Mouse (Mus musculus): ENCODE data around the gene St3gal5.

The St3gal5 gene

DNA sequence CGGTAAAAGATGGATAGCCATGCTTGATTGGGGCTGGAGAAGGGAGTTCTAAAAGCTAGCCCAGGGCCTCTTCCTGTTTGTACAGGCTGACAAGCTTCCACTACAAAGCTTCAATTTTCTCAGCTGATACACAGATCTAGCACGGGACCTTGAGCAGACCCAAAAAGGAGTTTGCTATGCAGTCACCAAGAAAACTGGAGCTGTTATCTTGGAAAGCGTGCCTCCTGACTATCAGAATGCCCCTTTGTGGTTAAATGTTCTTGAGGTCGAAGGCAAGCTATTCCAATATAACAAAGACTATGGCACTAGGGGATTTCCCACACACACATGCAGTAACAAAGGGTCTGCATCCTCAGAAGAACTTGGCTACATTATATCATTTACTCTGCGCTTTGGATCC is 1.2 kb upstream of the St3gal5 start:
- ATAC-seq (ENCODE audit: insufficient number of reproducible peaks, low FRiP score, low TSS enrichment): no peak

DNA sequence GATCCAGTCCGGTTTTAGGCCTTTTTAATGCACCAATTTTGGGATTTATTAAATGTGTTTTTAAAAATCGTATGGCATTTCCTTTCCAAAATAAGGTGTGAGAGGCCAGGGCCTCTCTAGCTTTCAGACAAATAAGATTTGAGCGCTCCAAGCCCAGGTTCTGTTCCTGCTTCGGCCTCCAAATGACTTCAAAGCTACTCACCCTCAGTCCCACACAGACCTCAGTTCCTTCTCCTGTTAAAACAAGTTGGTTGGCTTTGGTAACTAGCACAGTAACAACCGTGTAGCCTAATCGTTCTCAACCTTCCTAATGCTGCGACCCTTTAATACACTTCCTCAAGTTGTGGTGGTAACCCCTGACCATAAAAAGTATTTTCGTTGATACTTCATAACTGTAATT is 723 bp upstream of the St3gal5 start:
- ATAC-seq (ENCODE audit: insufficient number of reproducible peaks, low FRiP score, low TSS enrichment): no peak

DNA sequence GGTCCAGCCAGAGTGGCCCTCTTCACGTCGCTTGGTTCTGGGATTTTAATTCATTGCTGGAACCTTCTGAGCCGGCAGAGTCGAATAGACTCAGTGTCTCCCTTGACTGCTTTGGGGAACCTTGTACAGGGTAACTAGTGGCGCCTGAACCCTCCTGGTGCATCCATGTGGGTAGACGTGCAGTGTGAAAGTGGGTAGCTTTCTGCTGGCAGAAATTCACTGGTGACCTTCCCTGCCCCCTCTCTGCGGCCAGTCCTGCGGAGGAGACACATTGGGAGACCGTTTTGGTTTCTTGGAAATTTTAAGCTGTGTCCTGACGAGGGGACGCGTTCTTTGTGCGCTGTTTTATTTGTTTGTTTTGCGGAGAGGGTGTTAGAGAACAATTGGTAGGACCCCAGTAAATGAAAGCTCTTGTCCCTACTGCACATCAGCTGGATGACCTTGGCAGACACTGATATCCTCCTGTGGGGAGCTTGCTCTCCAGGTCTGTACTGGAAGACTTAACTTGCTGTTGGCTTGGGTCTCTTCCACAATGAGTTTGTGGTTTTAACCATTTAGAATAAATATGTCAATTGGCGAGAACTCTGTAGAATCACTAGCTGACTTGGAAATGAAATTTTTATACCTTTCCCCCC is 746 bp downstream of the St3gal5 start:
- peak; percentile 17; the same call in 1 of the 2 replicates for ATAC-seq (ENCODE audit: insufficient number of reproducible peaks, low FRiP score, low TSS enrichment)

DNA sequence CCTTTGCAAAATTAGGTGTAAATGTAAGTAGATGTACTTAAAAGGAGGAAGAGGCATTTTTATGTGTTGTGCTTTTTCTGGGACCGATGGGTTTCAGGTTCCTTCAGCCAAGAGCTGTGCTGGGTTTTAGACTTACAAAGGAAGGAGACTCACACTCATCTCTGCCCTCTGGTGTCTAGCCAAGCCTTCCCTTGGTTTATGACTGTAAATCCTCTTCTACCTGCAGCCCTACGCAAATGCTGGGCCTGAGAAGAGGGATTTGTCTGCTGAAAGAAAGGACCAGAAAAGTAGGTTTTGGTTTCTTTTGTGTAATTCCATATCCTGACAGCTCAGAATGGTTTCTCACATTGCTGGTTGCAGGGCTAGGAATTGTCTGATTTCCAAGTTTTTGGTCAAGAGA is 1.3 kb downstream of the St3gal5 start:
- no peak for ATAC-seq (ENCODE audit: insufficient number of reproducible peaks, low FRiP score, low TSS enrichment)

DNA sequence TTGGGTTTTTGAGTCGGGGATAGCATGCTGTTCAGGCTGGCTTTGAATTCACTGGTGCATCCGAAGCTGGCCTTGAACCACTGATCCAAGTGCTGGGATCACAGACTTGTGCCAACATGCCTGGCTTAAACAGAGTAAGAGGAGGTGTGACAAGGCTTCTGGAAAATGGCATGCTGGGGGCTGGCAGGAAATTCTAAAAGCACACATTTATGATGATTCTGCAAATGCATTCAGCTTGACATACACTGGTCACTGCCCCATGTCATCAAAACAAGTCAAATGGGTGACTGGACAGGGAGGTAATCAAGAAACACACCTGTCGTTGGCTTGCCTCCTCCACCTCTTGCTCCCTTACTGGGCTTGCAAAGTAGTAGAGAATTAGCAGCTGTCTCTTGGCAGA is 1.9 kb downstream of the St3gal5 start:
- ATAC-seq (ENCODE audit: insufficient number of reproducible peaks, low FRiP score, low TSS enrichment): no peak

DNA sequence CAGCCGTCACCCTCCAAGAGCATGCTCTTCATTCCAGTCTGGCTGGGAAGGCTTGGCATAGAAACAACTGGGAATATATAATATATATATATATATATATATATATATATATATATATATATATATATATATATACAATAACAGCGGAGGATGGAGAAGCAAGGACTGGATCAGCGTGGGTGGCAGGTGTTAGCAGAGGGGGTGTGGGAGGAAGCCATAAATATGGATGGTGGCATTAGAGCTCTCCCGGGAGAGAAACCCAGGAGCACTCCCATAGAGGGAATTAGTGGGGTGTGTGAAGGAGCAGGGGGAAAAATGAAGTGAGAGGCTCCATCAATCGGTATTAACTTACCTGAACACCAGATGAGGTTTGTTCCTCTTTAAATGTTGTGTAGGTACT is 2.8 kb downstream of the St3gal5 start:
- no peak for ATAC-seq (ENCODE audit: insufficient number of reproducible peaks, low FRiP score, low TSS enrichment)

DNA sequence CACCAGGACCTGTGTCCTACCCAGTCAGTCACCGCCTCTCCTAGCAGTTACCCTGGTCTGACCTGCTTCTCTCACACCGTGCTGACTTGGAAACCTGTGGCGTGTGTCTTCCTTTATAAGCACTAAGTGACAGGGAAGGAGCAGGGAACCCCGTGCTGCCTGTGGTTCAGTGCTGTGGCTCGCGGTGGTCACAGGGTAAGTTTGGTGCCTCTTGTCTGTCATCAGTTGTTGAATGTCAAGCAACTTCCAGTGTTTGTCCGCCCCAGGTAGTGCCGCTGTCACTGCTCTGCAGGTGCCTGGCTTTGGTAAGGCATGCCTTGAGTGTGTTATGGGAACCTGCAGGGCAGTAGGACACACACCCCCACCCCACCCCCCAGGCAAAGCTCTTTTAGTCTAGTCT is 3.5 kb downstream of the St3gal5 start:
- ATAC-seq (ENCODE audit: insufficient number of reproducible peaks, low FRiP score, low TSS enrichment): no peak

DNA sequence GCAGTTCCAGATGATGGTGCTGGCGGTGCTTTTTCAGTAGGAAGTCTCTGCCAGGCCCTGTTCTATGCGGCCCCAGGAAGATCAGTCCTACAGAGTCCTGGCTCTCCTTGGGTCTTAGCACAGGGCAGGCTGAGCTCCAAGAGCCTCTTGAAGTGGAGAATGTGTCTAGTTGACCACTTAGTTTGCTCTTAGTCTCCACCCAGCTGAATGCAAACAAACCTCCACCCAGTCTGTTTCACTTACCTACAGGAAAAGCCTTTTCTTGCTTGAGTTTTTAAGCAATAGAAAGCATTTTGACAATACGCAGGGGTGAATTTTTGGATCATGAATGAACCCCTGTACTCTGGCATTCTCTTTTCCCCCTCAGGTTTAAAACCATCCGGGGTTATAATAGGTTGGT is 4.0 kb downstream of the St3gal5 start:
- ATAC-seq (ENCODE audit: insufficient number of reproducible peaks, low FRiP score, low TSS enrichment): no peak

DNA sequence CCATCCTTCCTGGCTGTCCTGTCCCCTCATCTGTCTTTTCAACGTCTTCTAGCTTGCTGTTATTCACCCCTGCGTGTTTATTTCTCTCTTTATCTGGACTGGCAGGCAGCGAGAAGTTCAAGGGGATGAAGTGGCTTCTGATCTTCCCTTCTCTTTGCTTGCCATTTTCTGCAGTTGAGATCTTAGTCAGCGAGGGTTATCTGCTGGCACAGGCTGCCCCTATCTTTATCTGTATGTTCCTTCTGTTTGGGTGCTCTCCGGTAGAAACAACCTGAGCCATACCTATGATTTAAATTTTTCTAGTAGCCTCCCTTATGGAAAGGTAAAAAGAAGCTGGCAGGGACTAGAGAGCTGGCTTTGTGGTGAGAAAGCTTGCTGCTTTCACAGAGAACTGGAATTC is 4.7 kb downstream of the St3gal5 start:
- no peak for ATAC-seq (ENCODE audit: insufficient number of reproducible peaks, low FRiP score, low TSS enrichment)

DNA sequence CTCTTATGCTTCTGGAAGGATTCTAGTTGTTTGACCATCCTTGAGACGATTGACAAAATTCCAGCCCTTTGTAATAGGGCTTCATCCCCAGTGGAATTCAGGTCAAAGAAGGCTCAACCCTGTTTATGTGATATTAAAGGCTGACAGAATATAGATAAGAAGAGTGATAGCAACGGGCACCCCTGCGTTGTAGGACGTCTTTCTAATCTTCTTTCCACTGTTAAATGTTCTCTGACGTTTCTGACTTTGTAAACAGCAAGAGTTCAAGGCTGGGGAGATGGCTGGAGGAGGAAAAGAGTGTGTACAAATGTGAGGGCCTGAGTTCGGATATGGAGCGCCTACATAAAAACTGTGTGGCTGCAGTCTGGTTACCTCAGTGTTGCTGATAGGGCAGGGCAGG is 7.1 kb downstream of the St3gal5 start:
- no peak for ATAC-seq (ENCODE audit: insufficient number of reproducible peaks, low FRiP score, low TSS enrichment)

DNA sequence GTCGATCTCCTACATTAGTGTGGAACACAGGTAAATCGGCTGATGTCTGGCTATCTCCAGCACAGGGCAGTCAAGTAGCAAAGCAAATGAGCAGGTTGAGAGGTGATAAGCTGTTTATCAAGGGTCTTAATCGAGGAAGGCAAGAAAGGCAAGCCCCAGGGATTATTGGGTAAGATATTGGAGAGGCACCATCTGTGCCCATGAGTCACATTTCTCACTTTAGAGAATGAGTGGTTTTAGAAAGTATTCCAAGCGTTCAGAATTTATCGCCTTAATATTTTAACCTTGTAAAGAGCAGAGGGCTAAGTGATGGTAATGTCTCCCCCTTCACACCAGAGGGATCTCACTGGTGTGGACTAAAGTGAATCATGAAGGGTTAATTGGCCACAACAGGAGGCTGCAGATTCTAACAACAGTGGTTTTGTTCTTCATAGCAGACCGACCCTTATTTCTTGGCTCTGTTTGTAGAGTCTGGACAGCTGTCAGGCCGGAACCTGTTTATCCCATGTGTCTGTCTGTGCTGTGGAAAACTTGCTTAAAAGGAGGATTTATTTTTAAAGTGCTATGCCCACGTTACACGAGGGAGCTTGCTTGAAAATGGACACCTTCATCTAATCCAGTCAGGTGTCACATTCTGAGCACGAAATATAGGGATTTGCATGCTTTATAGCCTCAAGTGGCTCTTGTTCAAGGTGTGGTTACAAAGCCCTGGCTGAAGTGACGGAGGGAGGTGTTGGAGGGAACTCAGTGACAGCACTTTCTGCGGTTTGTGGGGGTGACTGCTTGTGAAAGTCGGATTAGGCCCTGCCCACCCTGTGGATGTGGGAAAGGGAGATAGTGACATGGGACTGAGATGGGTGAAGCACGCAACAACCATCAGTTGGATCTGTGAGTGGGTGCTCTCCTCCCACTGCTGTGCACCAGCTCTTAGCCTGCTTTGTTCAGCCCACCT is 11.8 kb downstream of the St3gal5 start:
- no peak for ATAC-seq (ENCODE audit: insufficient number of reproducible peaks, low FRiP score, low TSS enrichment)

DNA sequence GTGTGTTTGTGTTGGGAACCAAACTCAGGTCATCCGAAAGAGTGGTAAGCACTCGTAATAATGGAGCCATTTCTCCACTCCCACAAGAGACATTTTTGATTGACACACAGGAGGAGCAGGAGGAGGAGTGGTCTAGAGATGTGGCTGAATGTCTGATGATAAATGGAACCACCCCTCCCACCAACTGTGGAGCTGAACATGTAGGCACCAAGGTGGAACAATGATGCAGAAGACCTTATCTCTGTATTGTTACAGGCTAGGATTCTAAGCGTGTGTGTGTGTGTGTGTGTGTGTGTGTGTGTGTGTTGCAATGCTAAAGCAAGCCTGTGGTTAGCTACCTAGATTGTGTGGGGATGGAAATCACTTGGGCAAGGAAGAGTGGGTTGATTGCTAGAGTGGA is 13.2 kb downstream of the St3gal5 start:
- ATAC-seq (ENCODE audit: insufficient number of reproducible peaks, low FRiP score, low TSS enrichment): no peak

DNA sequence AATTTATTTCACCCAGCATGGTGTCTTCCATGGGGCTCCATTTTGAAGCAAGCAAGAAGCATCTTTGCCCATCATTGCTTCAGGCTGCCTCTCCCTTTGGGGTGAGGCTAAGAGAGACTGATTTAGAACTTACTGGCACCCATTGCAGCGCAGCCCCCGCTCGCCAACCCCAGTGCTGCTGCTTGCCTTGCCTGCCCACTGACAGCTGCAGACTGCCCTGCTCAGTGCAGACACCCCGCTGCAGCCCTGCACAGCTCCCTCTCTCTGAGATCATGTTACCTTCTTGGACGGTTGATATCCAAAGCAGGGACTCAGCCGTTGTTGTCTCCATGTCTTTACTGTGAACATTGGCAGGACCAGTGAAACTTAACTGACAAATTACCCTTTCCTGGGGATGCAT is 15.2 kb downstream of the St3gal5 start:
- ATAC-seq (ENCODE audit: insufficient number of reproducible peaks, low FRiP score, low TSS enrichment): no peak

DNA sequence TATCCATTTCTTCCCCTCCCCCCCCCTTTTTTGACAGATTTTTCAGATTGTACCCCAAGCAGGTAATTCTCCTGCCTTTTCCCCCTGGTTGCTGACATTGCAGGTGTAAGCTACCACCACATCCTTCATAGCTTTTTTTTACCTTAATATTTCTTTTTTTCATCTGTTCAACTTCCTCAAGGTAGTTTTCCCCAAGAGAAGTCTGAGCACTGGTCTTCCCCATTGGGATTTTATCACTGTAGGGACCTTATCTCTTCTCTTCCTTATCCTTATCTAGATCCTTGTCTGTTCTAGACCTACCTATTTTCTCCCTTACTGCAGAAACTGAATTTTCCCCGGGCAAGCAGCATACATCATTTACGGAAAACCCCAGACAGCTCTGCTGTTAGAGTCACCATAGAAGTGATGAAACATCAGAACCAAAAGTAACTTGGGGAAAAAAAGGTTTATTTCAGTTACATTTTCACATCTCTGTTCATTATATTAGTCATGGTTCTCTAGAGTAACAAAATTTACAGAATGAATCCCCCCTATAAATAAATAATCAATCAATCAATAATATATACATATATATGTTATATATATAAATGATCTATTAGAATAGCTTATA is 15.8 kb downstream of the St3gal5 start:
- ATAC-seq (ENCODE audit: insufficient number of reproducible peaks, low FRiP score, low TSS enrichment): no peak

DNA sequence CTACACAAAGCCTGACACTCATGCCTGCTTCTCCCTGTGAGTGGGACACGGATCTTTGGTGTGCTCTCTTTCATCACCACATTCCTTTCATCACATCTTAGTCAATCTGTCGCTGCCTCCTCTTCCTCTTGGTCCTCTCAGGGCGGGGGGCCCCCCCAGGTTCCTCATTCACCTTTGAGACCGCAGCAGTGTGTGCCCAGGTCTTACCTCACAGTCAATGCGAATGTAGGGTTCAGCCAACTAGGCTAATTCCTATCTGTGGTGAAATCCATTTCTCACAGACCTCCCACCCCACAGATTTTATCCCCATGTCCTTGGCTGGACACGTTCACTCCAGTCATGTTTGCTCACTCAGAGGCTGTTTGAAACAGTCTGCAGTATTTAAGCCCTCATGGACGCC is 17.5 kb downstream of the St3gal5 start:
- no peak for ATAC-seq (ENCODE audit: insufficient number of reproducible peaks, low FRiP score, low TSS enrichment)

DNA sequence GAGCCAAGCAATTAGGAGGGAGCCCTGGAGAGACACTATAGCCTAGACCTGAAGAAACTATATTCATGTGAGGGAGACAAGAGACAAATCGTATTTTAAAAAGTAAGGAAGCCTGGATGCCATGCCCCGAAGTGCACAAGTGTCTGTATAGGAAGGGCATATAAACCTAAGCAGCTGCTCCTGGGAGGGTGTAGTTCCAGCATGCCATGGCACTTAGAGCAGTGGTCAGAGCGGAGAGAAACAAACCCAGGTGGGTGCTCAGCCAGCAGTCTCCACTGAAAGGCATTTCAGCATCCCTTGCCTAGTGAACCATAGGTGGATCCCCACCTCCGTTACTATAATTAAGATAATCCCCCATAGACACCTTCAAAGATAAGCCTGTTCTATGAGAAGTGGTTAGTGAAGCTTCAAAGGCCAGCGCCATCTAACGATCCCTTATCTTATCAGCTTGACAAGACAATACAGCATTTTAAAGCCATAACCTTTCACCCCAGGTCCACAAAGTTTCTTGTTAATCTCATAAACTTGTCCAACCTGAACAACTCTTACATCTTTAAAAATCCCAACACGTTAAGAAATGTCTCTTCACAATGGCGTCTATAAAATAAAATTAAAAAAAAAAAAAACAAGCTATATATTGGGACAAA is 20.1 kb downstream of the St3gal5 start:
- ATAC-seq (ENCODE audit: insufficient number of reproducible peaks, low FRiP score, low TSS enrichment): no peak

DNA sequence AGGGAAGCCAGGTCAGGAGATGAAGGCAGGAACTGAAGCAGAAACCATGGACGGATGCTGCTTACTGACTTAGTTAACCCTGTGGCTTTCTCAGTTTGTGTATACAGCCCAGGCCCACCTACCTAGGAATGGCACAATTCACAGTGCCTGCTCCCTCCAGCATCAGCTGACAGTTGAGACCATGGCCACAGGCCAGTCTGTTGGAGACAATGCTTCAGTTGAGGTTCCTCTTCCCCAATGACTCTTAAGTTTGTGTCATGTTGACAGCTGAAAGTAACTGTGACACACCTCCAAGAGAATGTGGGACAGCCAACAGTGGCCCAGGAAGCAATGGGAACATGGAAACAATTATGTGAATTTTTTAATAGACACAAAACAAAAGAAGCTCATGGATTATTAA is 22.5 kb downstream of the St3gal5 start:
- no peak for ATAC-seq (ENCODE audit: insufficient number of reproducible peaks, low FRiP score, low TSS enrichment)

DNA sequence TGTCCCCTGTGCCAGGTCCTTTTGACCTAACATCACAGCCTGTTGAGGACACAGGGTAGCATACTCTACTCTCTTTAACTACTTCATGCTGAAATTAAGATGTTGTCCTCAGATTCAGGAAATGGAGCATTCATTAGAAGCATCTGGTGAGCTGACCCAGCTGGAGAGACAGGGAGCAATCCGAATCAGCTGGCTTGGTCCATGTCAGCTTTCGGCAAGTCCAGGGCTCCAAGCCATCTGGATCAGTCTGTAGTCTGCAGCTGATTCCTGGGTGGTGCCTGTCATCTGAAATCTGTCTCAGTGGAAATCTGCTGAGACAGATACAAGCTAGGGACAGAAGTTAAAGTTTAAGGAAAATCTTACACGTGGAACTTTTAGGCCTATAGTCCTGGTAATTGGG is 23.9 kb downstream of the St3gal5 start:
- ATAC-seq (ENCODE audit: insufficient number of reproducible peaks, low FRiP score, low TSS enrichment): no peak

DNA sequence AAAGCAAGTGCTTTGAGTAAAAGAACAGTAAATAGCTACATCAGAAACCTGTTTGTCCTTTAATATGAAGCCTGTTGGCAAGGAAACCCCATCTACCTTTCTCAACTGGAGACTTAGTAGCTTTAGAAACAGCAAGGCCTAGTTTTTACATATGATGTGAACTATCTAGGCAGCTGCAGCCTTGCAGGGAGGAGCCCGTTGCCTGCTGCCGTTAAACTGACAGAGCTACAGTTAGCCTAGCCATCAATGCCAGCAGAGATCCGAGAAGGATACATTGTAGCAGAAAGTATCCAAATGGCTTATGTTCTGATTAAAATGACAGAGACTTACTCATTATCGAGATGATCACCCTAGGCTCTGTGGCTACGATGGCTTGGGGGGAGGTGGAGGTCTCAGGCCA is 25.1 kb downstream of the St3gal5 start:
- no peak for ATAC-seq (ENCODE audit: insufficient number of reproducible peaks, low FRiP score, low TSS enrichment)

DNA sequence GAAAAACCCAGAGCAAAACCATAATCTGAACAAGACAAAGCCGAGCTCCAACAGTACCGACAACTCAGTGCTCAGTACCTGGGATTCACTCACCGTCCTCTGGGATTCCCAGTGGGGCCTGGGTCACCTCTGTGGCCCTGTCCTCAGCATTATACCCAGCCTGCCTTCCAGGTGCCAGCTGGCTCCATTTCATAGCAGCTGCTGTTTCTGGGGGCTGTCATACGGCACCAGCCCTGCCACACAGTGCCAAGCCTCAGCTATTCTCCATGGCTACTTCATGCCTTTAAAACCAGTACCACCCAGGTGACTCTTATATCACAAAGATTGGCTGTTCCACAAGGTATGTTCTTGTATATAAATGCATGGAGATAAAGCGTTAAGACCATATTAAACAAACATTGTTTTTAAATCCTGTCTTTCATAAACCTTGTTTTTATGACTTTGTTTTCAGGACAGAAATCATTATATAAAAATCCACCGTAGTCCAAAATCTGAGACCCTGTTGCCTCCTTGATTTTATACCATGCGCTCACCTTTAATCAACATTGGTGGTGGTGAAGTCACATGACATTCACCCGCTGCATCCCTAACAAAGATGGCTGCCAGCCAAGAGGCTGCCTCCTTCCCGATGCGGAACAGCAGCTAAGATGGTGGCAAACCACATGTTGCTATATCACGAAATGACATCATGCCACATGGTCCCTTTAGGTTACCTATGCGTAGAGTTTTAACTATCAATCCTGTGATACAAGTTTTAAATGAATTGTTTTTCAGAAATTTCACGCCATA is 27.1 kb downstream of the St3gal5 start:
- no peak for ATAC-seq (ENCODE audit: insufficient number of reproducible peaks, low FRiP score, low TSS enrichment)

Measured in cerebellum, adult (tissue).